Mouse (Mus musculus) midbrain, embryonic 14.5 days (tissue): Measurements from ENCODE around the gene Bglap2. TPM values are rescaled to one million over a fixed set of nuclear protein-coding genes. Genes with fewer than 3 reads are reported as not detected.
"Not testable (repeated sequence)": the region's sequence is repeated elsewhere in the genome, so short reads cannot be mapped to it uniquely, and the experiment has no call there.

Experiments used
- ATAC-seq: fragments of 200-750 bp; cut with Nextera tagmentation; 2 replicates; pipeline ENCODE4 v1.8.0; 2017; ENCODE audit warnings: moderate number of reproducible peaks, moderate library complexity; ENCODE audit not compliant: low FRiP score, low TSS enrichment
- DNase-seq: peaks from one replicate; pipeline ENCODE4 v3.0.0-alpha.2; 2015
- H3K27ac ChIP-seq: fragments of 300-500 bp; sonication (generic); replicated peaks from 2 replicates; pipeline ENCODE4 v1.5.1; 2014; ENCODE audit warnings: mild to moderate bottlenecking, low read depth, low read length, moderate library complexity
- H3K27me3 ChIP-seq: fragments of 300-500 bp; sonication (generic); 2 replicates; pipeline ENCODE4 v1.6.1; 2014; ENCODE audit warnings: low read length, control low read depth, mixed read lengths; ENCODE audit not compliant: control insufficient read depth, insufficient read depth
- H3K36me3 ChIP-seq: fragments of 300-500 bp; sonication (generic); 2 replicates; pipeline ENCODE4 v1.6.1; 2014; ENCODE audit warnings: low read length, control low read depth; ENCODE audit not compliant: control insufficient read depth, insufficient read depth
- H3K4me1 ChIP-seq: fragments of 300-500 bp; sonication (generic); 2 replicates; pipeline ENCODE4 v1.6.1; 2014; ENCODE audit warnings: mild to moderate bottlenecking, antibody characterized with exemption, low read length, control low read depth; ENCODE audit not compliant: control insufficient read depth, insufficient read depth
- H3K4me2 ChIP-seq: fragments of 300-500 bp; sonication (generic); 2 replicates; pipeline ENCODE4 v1.6.1; 2014; ENCODE audit warnings: mild to moderate bottlenecking, low read length, moderate library complexity
- H3K4me3 ChIP-seq: fragments of 300-500 bp; sonication (generic); replicated peaks from 2 replicates; pipeline ENCODE4 v1.5.1; 2014; ENCODE audit warnings: low read depth, low read length
- H3K9ac ChIP-seq: fragments of 300-500 bp; sonication (generic); replicated peaks from 2 replicates; pipeline ENCODE4 v1.6.1; 2014; ENCODE audit warnings: mild to moderate bottlenecking, low read length, moderate library complexity
- H3K9me3 ChIP-seq: fragments of 300-500 bp; sonication (generic); 2 replicates; pipeline ENCODE4 v1.6.1; 2016; ENCODE audit warnings: low read length, control low read depth, mixed read lengths; ENCODE audit not compliant: control insufficient read depth
- WGBS: fragments of 180-500 bp; shearing (Covaris S2); extraction: QIAGEN DNeasy Blood & Tissue Kit; methylation state at CpG from one replicate; pipeline ENCODE4 v1.1.7; 2014; 5-methylcytosine and 5-hydroxymethylcytosine counted together
- polyA plus RNA-seq: library from polyadenylated mRNA; unstranded; fragments of >200 nt; fragmentation: Nextera tagmentation; extraction: Ambion mirVana; gene quantifications from 2 replicates; pipeline ENCODE4 v1.2.1, GENCODE M21; 2014

Gene Bglap2
- polyA plus RNA-seq, 1 experiment from 2014 or later = not detected

- not testable (repeated sequence) for H3K9ac ChIP-seq, H3K27ac ChIP-seq, H3K9me3 ChIP-seq, H3K27me3 ChIP-seq, H3K36me3 ChIP-seq, H3K4me3 ChIP-seq, H3K4me1 ChIP-seq
- peak; percentile 37; the same call in 1 of the 2 replicates for ATAC-seq
- 25% methylated on average over 5 of the region's 7 CpGs for WGBS
- DNase-seq = peak; percentile 9
- peak overlapping the region; percentile 19; the same call in 1 of the 2 replicates for H3K4me2 ChIP-seq
These were observed 1.9 kb downstream of the Bglap2 start for GRCm38 (mm10) chr3:88376644-88377043.

- Histone ChIP-seq H3K4me2 (peak overlapping the region; percentile 19; the same call in 1 of the 2 replicates), H3K27ac (0 out of 2 replicates have a peak overlapping the region, but pooled peaks have one; percentile 38)
- WGBS = 10% methylated on average over 19 of the region's 19 CpGs
- not testable (repeated sequence) for H3K9me3 ChIP-seq, H3K27me3 ChIP-seq, H3K4me3 ChIP-seq, H3K4me1 ChIP-seq, H3K36me3 ChIP-seq, H3K9ac ChIP-seq
- peak; percentile 72 for ATAC-seq
- peak; percentile 66 for DNase-seq
These were observed 2.5 kb downstream of the Bglap2 start for GRCm38 (mm10) chr3:88375750-88376626.

GRCm38 (mm10) chr3:88372643-88373042, 5.9 kb downstream of the Bglap2 start, which contains the start of gene Bglap3:
Gene Bglap3, minus strand, starts transcription at chr3:88372743.
- not testable (repeated sequence) for H3K36me3 ChIP-seq, ATAC-seq, H3K4me1 ChIP-seq, H3K27me3 ChIP-seq, H3K27ac ChIP-seq, H3K4me2 ChIP-seq, H3K9ac ChIP-seq, H3K4me3 ChIP-seq, DNase-seq, H3K9me3 ChIP-seq
- whole genome bisulfite sequencing = 93% methylated on average over 9 of the region's 9 CpGs

- not testable (repeated sequence) for H3K36me3 ChIP-seq, ATAC-seq, H3K27me3 ChIP-seq, DNase-seq, H3K9me3 ChIP-seq, H3K4me2 ChIP-seq, H3K27ac ChIP-seq, H3K4me3 ChIP-seq, H3K9ac ChIP-seq, H3K4me1 ChIP-seq
- 91% methylated on average over 7 of the region's 7 CpGs for WGBS
These were observed 10.0 kb downstream of the Bglap2 start for GRCm38 (mm10) chr3:88368511-88368910.

DNA sequence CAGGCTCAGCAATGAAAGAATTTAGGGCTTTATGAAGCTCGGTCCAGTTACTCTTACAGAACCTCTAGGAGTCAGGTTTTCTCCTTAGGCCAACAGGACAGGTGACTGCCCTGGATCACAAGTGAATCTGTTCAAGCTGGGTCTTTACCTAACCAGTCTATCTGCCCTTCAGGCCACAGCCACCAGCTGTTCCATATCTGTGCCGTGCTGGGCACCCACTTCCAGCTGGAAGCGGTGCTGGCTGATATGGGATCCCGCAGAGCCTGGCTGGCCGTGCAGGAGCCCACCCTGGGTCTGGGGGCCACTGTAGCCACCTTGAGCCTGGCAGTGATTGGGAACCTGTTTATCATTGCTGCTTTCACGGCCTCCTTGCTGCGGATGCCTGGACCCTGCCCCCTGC, 11.0 kb downstream of the Bglap2 start:
- H3K36me3 ChIP-seq, H3K4me3 ChIP-seq, H3K4me1 ChIP-seq, H3K9ac ChIP-seq, H3K4me2 ChIP-seq, H3K9me3 ChIP-seq, H3K27me3 ChIP-seq, DNase-seq, ATAC-seq, H3K27ac ChIP-seq: not testable (repeated sequence)
- WGBS = 43% methylated on average over 3 of the region's 7 CpGs

- H3K4me1 ChIP-seq, H3K9ac ChIP-seq, H3K27me3 ChIP-seq, H3K9me3 ChIP-seq, H3K27ac ChIP-seq: not testable (repeated sequence)
- WGBS = under 1% methylated on average over 17 of the region's 22 CpGs
- peak; percentile 68 for ATAC-seq
- H3K4me2 ChIP-seq = peak overlapping the region; percentile 37
- H3K36me3 ChIP-seq = peaks cover 11% of the 10 kb centered on the region
- DNase-seq = peak; percentile 44
- 0 out of 2 replicates have a peak overlapping the region, but pooled peaks have one; percentile 10 for H3K4me3 ChIP-seq
These were observed 11.6 kb downstream of the Bglap2 start for GRCm38 (mm10) chr3:88366830-88367428.

DNA sequence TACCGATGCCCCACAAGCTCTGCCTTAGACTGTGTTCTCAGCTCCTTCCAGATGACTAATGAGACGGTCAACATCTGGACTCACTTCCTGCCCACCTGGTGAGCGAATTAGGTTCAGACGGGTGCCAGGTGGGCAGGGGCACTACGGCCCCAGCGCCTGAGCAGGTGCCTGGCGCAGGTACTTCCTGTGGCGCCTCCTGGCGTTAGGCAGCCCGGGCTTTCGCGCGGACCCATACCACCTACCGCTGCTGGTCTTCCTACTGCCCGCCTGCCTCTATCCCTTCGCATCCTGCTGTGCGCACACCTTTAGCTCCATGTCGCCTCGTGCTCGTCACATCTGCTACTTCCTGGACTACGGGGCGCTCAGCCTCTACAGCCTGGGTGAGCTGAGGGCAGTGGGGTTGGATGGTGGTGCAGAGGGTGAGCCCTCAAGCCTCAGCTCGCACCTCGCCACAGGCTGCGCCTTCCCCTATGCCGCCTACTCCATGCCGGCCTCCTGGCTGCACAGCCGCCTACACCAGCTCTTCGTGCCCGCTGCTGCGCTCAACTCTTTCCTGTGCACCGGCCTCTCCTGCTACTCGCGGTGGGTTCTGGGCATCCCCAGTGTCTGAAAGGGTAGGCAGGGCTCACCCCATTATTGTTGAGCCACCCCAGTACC, 12.7 kb downstream of the Bglap2 start:
- WGBS = 41% methylated on average over 34 of the region's 34 CpGs

GRCm38 (mm10) chr3:88364337-88364736, 14.2 kb downstream of the Bglap2 start, which contains the start of gene Paqr6:
Gene Paqr6, plus strand, starts transcription at chr3:88364584.
- ATAC-seq = no peak
- Histone ChIP-seq H3K4me1 (no peaks in the 10 kb centered on the region), H3K27ac (no peak within 1 kb of the TSS), H3K27me3 (peaks cover 7% of the 10 kb centered on the region), H3K9ac (no peak within 1 kb of the TSS), H3K36me3 (peaks cover 37% of the 10 kb centered on the region), H3K4me2 (no peak within 1 kb of the TSS), H3K4me3 (no peak within 1 kb of the TSS), H3K9me3 (no peaks in the 10 kb centered on the region)
- DNase-seq = peak; percentile 24
- 2% methylated on average over 16 of the region's 16 CpGs for WGBS

More for the DNA sequence above, 12.7 kb downstream of the Bglap2 start:
- H3K4me2 ChIP-seq = no peak overlapping the region
- H3K4me3 ChIP-seq = no peak overlapping the region
- H3K27me3 ChIP-seq = peaks cover 7% of the 10 kb centered on the region
- H3K4me1 ChIP-seq = no peaks in the 10 kb centered on the region
- no peak for DNase-seq
- H3K9me3 ChIP-seq = 0 out of 2 replicates have a peak, but pooled peaks cover 4% of the 10 kb centered on the region
- peaks cover 22% of the 10 kb centered on the region for H3K36me3 ChIP-seq
- no peak overlapping the region for H3K9ac ChIP-seq
- no peak for ATAC-seq
- H3K27ac ChIP-seq = no peak overlapping the region
